In the genomic region with DNA sequence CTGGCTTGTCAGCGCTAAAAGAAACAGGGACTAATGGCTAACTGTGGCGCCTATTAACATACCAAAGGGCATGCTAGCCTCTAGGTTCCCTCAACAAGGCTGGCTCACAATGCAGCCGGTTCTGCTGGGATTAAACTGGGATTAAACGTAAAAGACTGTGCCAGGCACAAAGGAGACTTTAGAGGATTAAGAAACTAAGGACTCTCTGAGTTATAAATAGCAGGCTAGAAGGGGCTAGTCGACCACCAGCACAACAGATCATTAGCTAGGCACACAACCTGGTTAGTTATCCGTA, we compare ENCODE assay signal across 16 mouse cellular contexts. TPM values are rescaled to one million over a fixed set of nuclear protein-coding genes. Genes with fewer than 3 reads are reported as not detected.
DNase-seq lines count a peak whose midpoint lies in the region; ATAC-seq and TF ChIP-seq lines count a peak whose summit lies in the region.
"Had no signal": no experiment of that assay in that cellular context is flagged by ENCODE, and none has a peak within 500 bp of the region (broad histone marks: within the 10 kb centered on the region; RNA-seq: fewer than 3 reads in every experiment).

No protein-coding gene starts in this region.

- no peaks in the 10 kb centered on the region for H3K27me3 ChIP-seq in liver, adult 2 months (ENCODE audit: control insufficient read depth, insufficient read depth, low read length)
- H3K27me3 ChIP-seq in kidney, embryonic 15.5 days: no peaks in the 10 kb centered on the region
- H3K27me3 ChIP-seq in hindbrain, embryonic 12.5 days: no peaks in the 10 kb centered on the region
- H3K27me3 ChIP-seq: embryonic facial prominence, embryonic 13.5 days; heart, embryonic 15.5 days; liver, embryonic 15.5 days had no signal

- no peak overlapping the region for H3K4me3 ChIP-seq in liver, adult 2 months (ENCODE audit: insufficient read depth, low read depth, low read length)
- no peak overlapping the region for H3K4me3 ChIP-seq in kidney, embryonic 15.5 days (replicated peaks)
- H3K4me3 ChIP-seq in hindbrain, embryonic 12.5 days: no peak overlapping the region
- H3K4me3 ChIP-seq: embryonic facial prominence, embryonic 13.5 days; heart, embryonic 15.5 days; liver, embryonic 15.5 days had no signal

- no peaks in the 10 kb centered on the region for H3K9me3 ChIP-seq in kidney, embryonic 15.5 days (replicated peaks)
- H3K9me3 ChIP-seq in hindbrain, embryonic 12.5 days (replicated peaks): no peaks in the 10 kb centered on the region
- H3K9me3 ChIP-seq: embryonic facial prominence, embryonic 13.5 days; heart, embryonic 15.5 days; liver, embryonic 15.5 days had no signal

- no peak for TF ChIP-seq CTCF in liver, adult 2 months (IDR thresholded peaks at IDR 0.05; ENCODE audit: low read depth, low read length)

- H3K79me2 ChIP-seq in liver, adult 2 months (ENCODE audit: control insufficient read depth, insufficient read depth, low read length): no peaks in the 10 kb centered on the region

- H3K4me1 ChIP-seq in liver, adult 2 months (ENCODE audit: control insufficient read depth, insufficient read depth, low read length): peaks cover 20% of the 10 kb centered on the region
- peaks cover 6% of the 10 kb centered on the region for H3K4me1 ChIP-seq in kidney, embryonic 15.5 days
- H3K4me1 ChIP-seq in hindbrain, embryonic 12.5 days: peaks cover 6% of the 10 kb centered on the region
- H3K4me1 ChIP-seq: heart, embryonic 15.5 days had no signal

- no peak overlapping the region for H3K4me2 ChIP-seq in kidney, embryonic 15.5 days
- H3K4me2 ChIP-seq in hindbrain, embryonic 12.5 days (replicated peaks): no peak overlapping the region
- H3K4me2 ChIP-seq: embryonic facial prominence, embryonic 13.5 days; heart, embryonic 15.5 days; liver, embryonic 15.5 days had no signal

- peak overlapping the region; percentile 42; the same call in 1 of the 2 replicates for H3K27ac ChIP-seq in liver, adult 2 months (replicated peaks; ENCODE audit: insufficient read depth, low read depth, low read length)
- 0 out of 2 replicates have a peak overlapping the region, but pooled peaks have one; percentile 24 for H3K27ac ChIP-seq in kidney, embryonic 15.5 days
- no peak overlapping the region for H3K27ac ChIP-seq in hindbrain, embryonic 12.5 days
- H3K27ac ChIP-seq: embryonic facial prominence, embryonic 13.5 days; heart, embryonic 15.5 days; liver, embryonic 15.5 days had no signal

- no peak overlapping the region for H3K9ac ChIP-seq in liver, adult 2 months (ENCODE audit: low read depth, low read length)
- no peak overlapping the region for H3K9ac ChIP-seq in kidney, embryonic 15.5 days
- H3K9ac ChIP-seq in hindbrain, embryonic 12.5 days: no peak overlapping the region
- H3K9ac ChIP-seq: embryonic facial prominence, embryonic 13.5 days; heart, embryonic 15.5 days; liver, embryonic 15.5 days had no signal

- no peak for TF ChIP-seq POLR2A in liver, adult 2 months (IDR thresholded peaks at IDR 0.05; ENCODE audit: extremely low read depth, insufficient read depth, low read length)

- WGBS in liver, adult 2 months: 63% methylated on average over 6 of the region's 6 CpGs
- 38% methylated on average over 6 of the region's 6 CpGs for WGBS in kidney, embryonic 15.5 days
- WGBS in hindbrain, embryonic 12.5 days: 26% methylated on average over 6 of the region's 6 CpGs

- intact Hi-C loops in gastrocnemius, postnatal 14 days (cut with DNase I; ENCODE audit: low total_unique reads): no loop called here

- H3K36me3 ChIP-seq in liver, adult 2 months (ENCODE audit: control insufficient read depth, insufficient read depth, low read length): no peaks in the 10 kb centered on the region
- no peaks in the 10 kb centered on the region for H3K36me3 ChIP-seq in kidney, embryonic 15.5 days
- no peaks in the 10 kb centered on the region for H3K36me3 ChIP-seq in hindbrain, embryonic 12.5 days
- H3K36me3 ChIP-seq: embryonic facial prominence, embryonic 13.5 days; heart, embryonic 15.5 days; liver, embryonic 15.5 days had no signal

- peak; percentile 41 for DNase-seq in liver, adult 2 months (ENCODE audit: extremely low read depth, low read depth, low spot score)
- DNase-seq in liver: no peak
- DNase-seq in embryo, embryonic 11 days: peak; percentile 15
- DNase-seq in retina, postnatal 1 day: peak; percentile 72
- DNase-seq in gastrocnemius, postnatal 14 days: no peak
- DNase-seq: adrenal gland, adult 8-10 months; cerebellum, adult 11-12 months; cerebellum, postnatal 36 days; heart, adult 18-20 months; lung, postnatal 10 days; thymus, postnatal 25 days had no signal

- ATAC-seq in kidney, embryonic 15.5 days (replicated peaks; ENCODE audit: low FRiP score): no peak
- ATAC-seq in hindbrain, embryonic 12.5 days (ENCODE audit: low FRiP score): no peak

RNA-seq across cellular contexts. Expression of gene Wdr89, which starts 4.9 kb away (rescaled TPM):
- 1.8 and 2.3 TPM in 2 replicates for total RNA-seq in liver, adult 2 months (2014; rRNA removed)
- 1.9 and 2.1 TPM in 2 replicates for polyA plus RNA-seq in liver, adult 2 months (2012; rRNA removed)
- polyA plus RNA-seq in kidney, embryonic 15.5 days (2015; fragmentation: Nextera tagmentation; extraction: Ambion mirVana): 13.2 and 15.4 TPM in 2 replicates
- polyA plus RNA-seq in hindbrain, embryonic 12.5 days (2016; fragmentation: Nextera tagmentation; extraction: Ambion mirVana): 8.0 and 9.0 TPM in 2 replicates
- 1 to 10 TPM; 2.2 to 2.3 TPM for total RNA-seq in gastrocnemius, postnatal 14 days (2021)

Comparison
In these comparisons a context has a peak if more than half of its experiments do, and no peak if none do; other contexts are left out.
1. DNase-seq: peak in liver, adult 2 months (single experiment), embryo, embryonic 11 days (single experiment) and retina, postnatal 1 day (single experiment); none in liver (single experiment) and gastrocnemius, postnatal 14 days (single experiment).